Mouse (Mus musculus): ENCODE measurements around the gene Ints3. TPM values are rescaled to one million over a fixed set of nuclear protein-coding genes. Genes with fewer than 3 reads are reported as not detected.

Gene Ints3
- polyA plus RNA-seq, 1 experiment = 13.2 TPM

- no peak overlapping the region for H3K4me3 ChIP-seq (ENCODE audit: insufficient read depth, low read depth, low read length)
- peaks cover 8% of the 10 kb centered on the region for H3K4me1 ChIP-seq (ENCODE audit: control insufficient read depth, insufficient read depth, insufficient read length, low read length)
- peak overlapping the region; percentile 24; the same call in 1 of the 2 replicates for H3K27ac ChIP-seq (replicated peaks; ENCODE audit: low read depth, low read length)
Observed at GRCm38 (mm10) chr3:90427574-90427973, 5.8 kb downstream of the Ints3 start.

DNA sequence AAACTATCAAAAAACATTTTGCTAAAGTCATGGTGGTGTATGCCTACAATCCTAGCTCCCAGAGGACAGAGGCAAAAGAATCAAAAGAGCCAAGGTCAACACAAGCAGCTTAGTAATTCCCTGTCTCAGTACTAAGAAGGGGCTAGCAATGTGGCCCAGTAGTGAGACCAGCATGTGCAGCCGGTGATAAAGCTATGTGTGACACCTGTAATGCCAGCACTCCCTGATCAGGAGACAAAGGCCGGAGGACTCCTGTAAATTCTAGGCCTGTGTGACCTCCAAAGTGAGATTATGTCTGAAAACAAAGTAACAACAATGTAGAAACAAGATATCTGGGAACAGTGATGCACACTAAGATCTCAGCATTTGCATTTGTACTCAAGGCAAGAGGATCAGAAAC, 7.9 kb downstream of the Ints3 start:
- Histone ChIP-seq H3K4me1 (ENCODE audit: control insufficient read depth, insufficient read depth, insufficient read length, low read length) (peaks cover 8% of the 10 kb centered on the region), H3K4me3 (ENCODE audit: insufficient read depth, low read depth, low read length) (no peak overlapping the region), H3K27ac (replicated peaks; ENCODE audit: low read depth, low read length) (peak overlapping the region; percentile 62; the same call in 1 of the 2 replicates)

GRCm38 (mm10) chr3:90423549-90423948, 9.9 kb downstream of the Ints3 start:
- no peak overlapping the region for H3K4me3 ChIP-seq (ENCODE audit: insufficient read depth, low read depth, low read length)
- H3K27ac ChIP-seq (replicated peaks; ENCODE audit: low read depth, low read length) = no peak overlapping the region
- H3K4me1 ChIP-seq (ENCODE audit: control insufficient read depth, insufficient read depth, insufficient read length, low read length) = peaks cover 3% of the 10 kb centered on the region

DNA sequence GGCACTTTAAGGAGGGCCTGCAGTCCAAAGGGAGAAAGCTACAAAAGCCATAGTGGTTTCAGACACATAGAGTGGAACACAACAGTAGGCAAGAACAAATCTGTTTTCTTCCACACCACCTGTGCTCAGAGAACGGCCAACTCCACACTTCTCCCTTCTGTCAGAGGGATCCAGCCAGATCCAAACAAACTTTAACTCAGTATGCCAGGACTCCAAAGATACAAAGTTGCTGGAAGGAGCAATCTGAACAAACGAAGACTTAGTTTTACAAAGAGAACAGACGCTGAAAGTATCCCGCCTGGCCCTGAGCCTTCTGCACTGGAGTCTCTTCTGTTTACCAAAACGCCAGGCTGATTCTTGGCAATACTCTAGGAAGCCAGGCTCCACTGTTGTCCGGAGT, 12.7 kb downstream of the Ints3 start:
- H3K4me3 ChIP-seq (ENCODE audit: insufficient read depth, low read depth, low read length) = no peak overlapping the region
- H3K4me1 ChIP-seq (ENCODE audit: control insufficient read depth, insufficient read depth, insufficient read length, low read length) = no peaks in the 10 kb centered on the region
- H3K27ac ChIP-seq (replicated peaks; ENCODE audit: low read depth, low read length) = no peak overlapping the region

DNA sequence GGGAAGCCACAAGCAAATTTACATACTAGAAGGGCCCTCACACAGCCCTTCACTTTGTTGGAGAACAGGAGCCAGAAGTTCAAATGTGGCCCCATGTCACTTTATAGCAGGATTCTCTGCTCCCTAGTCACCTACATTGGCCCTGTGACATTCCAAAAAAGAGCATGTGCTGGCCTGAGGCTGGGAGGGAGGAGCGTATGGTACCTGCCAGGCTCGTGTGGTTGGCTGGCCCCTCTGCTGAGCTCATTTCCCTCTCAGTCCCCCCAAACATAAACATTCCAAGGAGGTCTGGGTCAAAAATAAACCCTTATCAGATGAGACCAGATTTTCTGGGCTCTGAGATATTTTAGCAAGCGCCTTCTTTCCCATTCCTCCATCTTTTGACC, 20.4 kb downstream of the Ints3 start:
- no peak overlapping the region for H3K4me3 ChIP-seq (ENCODE audit: insufficient read depth, low read depth, low read length)
- no peak overlapping the region for H3K27ac ChIP-seq (replicated peaks; ENCODE audit: low read depth, low read length)
- 0 out of 2 replicates have a peak, but pooled peaks cover 3% of the 10 kb centered on the region for H3K4me1 ChIP-seq (ENCODE audit: control insufficient read depth, insufficient read depth, insufficient read length, low read length)

DNA sequence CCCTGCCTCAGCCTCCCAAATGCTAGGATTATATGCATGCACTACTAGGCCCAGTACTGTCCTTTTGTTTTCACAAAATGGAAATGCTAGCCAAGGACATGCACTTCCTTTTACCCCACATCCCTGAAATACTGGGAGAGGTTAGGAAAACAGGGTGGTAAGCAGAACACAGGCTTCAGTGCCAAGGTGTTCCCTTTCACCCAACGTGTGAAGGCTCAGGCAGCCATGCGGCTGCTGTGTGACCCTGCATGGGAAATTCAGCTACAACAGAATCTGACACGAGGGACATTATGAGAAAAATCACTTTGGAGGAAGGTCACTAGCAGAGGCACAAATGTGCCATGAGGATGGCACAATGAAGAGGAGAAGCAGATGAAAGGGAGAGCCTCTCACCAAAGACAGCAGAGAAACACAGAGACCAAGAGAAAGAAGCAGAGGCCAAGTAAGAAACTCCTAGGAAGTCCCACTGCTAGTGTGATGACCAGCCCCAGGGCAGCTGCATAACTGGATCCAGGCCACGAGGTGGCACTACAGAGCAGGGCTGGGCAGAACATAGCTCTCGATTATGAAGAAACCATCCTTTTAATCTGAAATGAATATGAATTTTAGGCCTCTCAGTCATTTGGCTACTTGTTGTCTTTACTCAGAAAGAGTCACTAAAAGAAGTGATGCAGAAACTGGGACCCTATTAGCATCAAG, 21.0 kb downstream of the Ints3 start:
- H3K4me1 ChIP-seq (ENCODE audit: control insufficient read depth, insufficient read depth, insufficient read length, low read length) = 0 out of 2 replicates have a peak, but pooled peaks cover 3% of the 10 kb centered on the region
- H3K27ac ChIP-seq (replicated peaks; ENCODE audit: low read depth, low read length) = peak overlapping the region; percentile 59
- no peak overlapping the region for H3K4me3 ChIP-seq (ENCODE audit: insufficient read depth, low read depth, low read length)

GRCm38 (mm10) chr3:90408721-90409120, 24.7 kb downstream of the Ints3 start:
- no peak overlapping the region for H3K4me3 ChIP-seq (ENCODE audit: insufficient read depth, low read depth, low read length)
- H3K27ac ChIP-seq (replicated peaks; ENCODE audit: low read depth, low read length) = no peak overlapping the region
- H3K4me1 ChIP-seq (ENCODE audit: control insufficient read depth, insufficient read depth, insufficient read length, low read length) = 0 out of 2 replicates have a peak, but pooled peaks cover 3% of the 10 kb centered on the region

GRCm38 (mm10) chr3:90406414-90406813, 27.0 kb downstream of the Ints3 start:
- Histone ChIP-seq H3K27ac (replicated peaks; ENCODE audit: low read depth, low read length) (no peak overlapping the region), H3K4me1 (ENCODE audit: control insufficient read depth, insufficient read depth, insufficient read length, low read length) (0 out of 2 replicates have a peak, but pooled peaks cover 3% of the 10 kb centered on the region), H3K4me3 (ENCODE audit: insufficient read depth, low read depth, low read length) (no peak overlapping the region)

- Histone ChIP-seq H3K4me3 (ENCODE audit: insufficient read depth, low read depth, low read length) (no peak overlapping the region), H3K27ac (replicated peaks; ENCODE audit: low read depth, low read length) (no peak overlapping the region)
Observed at GRCm38 (mm10) chr3:90404609-90405008, 28.8 kb downstream of the Ints3 start.

GRCm38 (mm10) chr3:90404121-90404520, 29.3 kb downstream of the Ints3 start:
- H3K4me1 ChIP-seq (ENCODE audit: control insufficient read depth, insufficient read depth, insufficient read length, low read length) = no peaks in the 10 kb centered on the region
- no peak overlapping the region for H3K4me3 ChIP-seq (ENCODE audit: insufficient read depth, low read depth, low read length)
- no peak overlapping the region for H3K27ac ChIP-seq (replicated peaks; ENCODE audit: low read depth, low read length)

More at GRCm38 (mm10) chr3:90404609-90405008, 28.8 kb downstream of the Ints3 start:
- no peaks in the 10 kb centered on the region for H3K4me1 ChIP-seq (ENCODE audit: control insufficient read depth, insufficient read depth, insufficient read length, low read length)

DNA sequence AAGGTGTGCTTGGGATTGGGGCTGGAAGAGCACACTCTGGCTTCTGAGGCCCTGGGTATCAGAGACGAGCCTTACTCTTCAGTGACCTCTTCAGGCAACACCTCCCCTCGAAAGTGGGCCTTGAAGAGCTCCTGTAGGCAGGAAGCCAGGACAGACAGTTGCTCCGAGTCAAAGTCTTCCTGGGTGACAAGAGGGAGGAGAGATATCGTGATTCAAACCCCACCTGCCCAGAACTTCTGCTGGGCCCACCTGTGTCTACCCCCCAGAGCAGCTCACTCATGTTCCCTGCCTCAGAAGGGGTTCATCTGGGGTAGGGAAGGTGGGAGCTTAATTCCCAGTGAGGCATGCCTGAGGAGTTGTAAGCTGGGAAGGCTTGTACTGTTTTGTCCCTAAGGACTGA, 32.4 kb downstream of the Ints3 start:
- H3K4me3 ChIP-seq (ENCODE audit: insufficient read depth, low read depth, low read length) = no peak overlapping the region
- H3K27ac ChIP-seq (replicated peaks; ENCODE audit: low read depth, low read length) = no peak overlapping the region
- no peaks in the 10 kb centered on the region for H3K4me1 ChIP-seq (ENCODE audit: control insufficient read depth, insufficient read depth, insufficient read length, low read length)

DNA sequence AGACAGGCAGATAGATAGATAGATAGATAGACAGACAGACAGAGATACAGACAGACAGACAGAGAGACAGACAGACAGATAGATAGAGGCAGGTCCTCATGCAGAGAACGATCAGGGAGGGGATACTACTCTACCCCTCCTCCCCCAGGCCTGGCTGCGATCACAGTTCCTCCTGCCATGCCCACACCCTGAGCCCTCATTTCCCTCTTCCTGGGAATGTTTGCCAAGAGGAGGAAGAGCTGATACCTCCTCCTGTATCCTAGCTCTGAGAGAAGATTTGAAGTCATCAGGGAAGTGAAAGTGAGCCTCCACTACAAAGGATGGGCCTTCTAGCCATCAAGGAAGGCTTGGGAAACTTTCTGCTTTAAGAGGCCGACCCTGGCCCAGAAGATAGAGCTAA, 37.8 kb downstream of the Ints3 start:
- Histone ChIP-seq H3K27ac (replicated peaks; ENCODE audit: low read depth, low read length) (no peak overlapping the region), H3K4me3 (ENCODE audit: insufficient read depth, low read depth, low read length) (no peak overlapping the region), H3K4me1 (ENCODE audit: control insufficient read depth, insufficient read depth, insufficient read length, low read length) (no peaks in the 10 kb centered on the region)

- no peak overlapping the region for H3K27ac ChIP-seq (replicated peaks; ENCODE audit: low read depth, low read length)
- no peak overlapping the region for H3K4me3 ChIP-seq (ENCODE audit: insufficient read depth, low read depth, low read length)
- H3K4me1 ChIP-seq (ENCODE audit: control insufficient read depth, insufficient read depth, insufficient read length, low read length) = peaks cover 2% of the 10 kb centered on the region
Observed at GRCm38 (mm10) chr3:90392661-90393060, 40.8 kb downstream of the Ints3 start.

- peaks cover 3% of the 10 kb centered on the region for H3K4me1 ChIP-seq (ENCODE audit: control insufficient read depth, insufficient read depth, insufficient read length, low read length)
- H3K27ac ChIP-seq (replicated peaks; ENCODE audit: low read depth, low read length) = no peak overlapping the region
- H3K4me3 ChIP-seq (ENCODE audit: insufficient read depth, low read depth, low read length) = no peak overlapping the region
Observed at GRCm38 (mm10) chr3:90391941-90392340, 41.5 kb downstream of the Ints3 start.

- no peak overlapping the region for H3K27ac ChIP-seq (replicated peaks; ENCODE audit: low read depth, low read length)
Observed at GRCm38 (mm10) chr3:90391004-90391403, 42.4 kb downstream of the Ints3 start.

More at GRCm38 (mm10) chr3:90391004-90391403, 42.4 kb downstream of the Ints3 start:
- no peak overlapping the region for H3K4me3 ChIP-seq (ENCODE audit: insufficient read depth, low read depth, low read length)
- H3K4me1 ChIP-seq (ENCODE audit: control insufficient read depth, insufficient read depth, insufficient read length, low read length) = peaks cover 3% of the 10 kb centered on the region
